Mouse (Mus musculus) monocyte, adult 5-6 weeks (primary cell): ENCODE results near the gene Cul4a. TPM values are rescaled to one million over a fixed set of nuclear protein-coding genes. Genes with fewer than 3 reads are reported as not detected.
"Not testable (repeated sequence)": the region's sequence is repeated elsewhere in the genome, so short reads cannot be mapped to it uniquely, and the experiment has no call there.

Experiments used
- ATAC-seq: fragments of 153-309, 156-312 bp; replicated peaks from 2 replicates; pipeline ENCODE4 v1.8.0; 2017; ENCODE audit warnings: mild to moderate bottlenecking; ENCODE audit not compliant: low TSS enrichment, insufficient number of reproducible peaks, severe bottlenecking, poor library complexity, low FRiP score
- total RNA-seq: library from RNA; stranded (forward); fragments of 200-1000, 200-491, 200-594 nt; gene quantifications from 3 replicates; pipeline ENCODE4 v1.2.3, GENCODE M21; 2017

Cul4a gene
- total RNA-seq, 1 experiment from 2014 or later = 46.1 TPM

GRCm38 (mm10) chr8:13122887-13123421, 17.5 kb downstream of the Cul4a start:
- ATAC-seq = no peak

DNA sequence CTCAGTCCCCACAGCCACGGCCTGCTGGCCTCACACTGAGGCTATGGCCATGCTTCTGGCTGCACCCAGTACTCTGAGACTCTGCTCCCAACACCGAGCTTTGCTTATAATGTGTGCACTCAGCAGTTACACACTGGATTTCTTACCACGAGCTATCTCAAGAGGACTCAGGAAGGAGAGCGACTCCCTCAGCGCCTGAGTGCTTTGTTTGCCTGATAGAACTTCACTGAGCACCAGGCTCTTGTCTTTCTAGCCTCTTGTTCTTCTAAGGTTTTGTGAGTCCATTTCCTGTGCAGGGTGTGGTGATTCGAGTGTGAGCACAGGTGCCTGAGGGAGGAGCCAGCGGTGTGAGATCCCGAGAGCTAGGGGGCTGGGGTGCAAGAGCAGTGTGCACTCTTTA, 19.5 kb downstream of the Cul4a start:
- ATAC-seq = no peak

DNA sequence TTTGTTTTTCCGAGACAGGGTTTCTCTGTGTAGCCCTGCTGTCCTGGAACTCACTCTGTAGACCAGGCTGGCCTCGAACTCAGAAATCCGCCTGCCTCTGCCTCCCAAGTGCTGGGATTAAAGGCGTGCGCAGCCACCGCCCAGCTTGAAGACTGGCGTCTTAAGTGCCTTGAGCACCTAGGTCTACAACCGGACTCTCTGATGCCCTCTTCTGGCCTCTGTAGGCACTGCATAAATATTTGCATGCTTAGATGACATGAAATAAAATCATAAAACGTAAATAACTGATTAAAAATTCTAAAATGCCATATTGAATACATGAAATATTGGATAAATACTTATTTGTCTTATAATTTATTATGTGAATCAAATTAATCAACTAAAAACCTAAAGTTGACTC, 26.8 kb downstream of the Cul4a start:
- ATAC-seq = not testable (repeated sequence)

DNA sequence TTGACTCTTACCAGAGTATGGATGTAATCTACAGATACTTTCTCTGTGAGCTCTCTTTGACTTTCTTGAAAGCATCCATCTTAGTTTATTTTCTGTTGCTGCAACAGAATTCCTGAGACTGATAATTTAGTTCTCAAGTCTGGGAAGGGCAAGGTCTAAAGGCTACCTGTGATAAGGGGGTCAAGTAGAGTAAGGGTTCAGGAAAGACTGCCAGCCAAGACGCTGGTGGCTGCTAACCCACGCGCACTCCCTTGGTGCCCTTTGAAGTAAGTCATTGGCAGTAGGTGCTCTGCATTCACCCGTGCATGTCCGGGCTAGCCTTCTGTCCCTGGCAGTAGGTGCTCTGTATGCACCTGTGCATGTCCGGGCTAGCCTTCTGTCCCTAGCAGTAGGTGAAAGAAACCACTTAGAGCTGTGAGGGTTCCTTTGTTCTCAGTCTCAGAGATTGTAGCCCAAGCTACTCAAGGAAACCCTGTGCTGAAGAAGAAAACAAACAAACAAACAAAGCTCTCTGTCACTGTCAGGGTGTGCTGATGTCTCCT, 34.3 kb downstream of the Cul4a start:
- no peak for ATAC-seq

DNA sequence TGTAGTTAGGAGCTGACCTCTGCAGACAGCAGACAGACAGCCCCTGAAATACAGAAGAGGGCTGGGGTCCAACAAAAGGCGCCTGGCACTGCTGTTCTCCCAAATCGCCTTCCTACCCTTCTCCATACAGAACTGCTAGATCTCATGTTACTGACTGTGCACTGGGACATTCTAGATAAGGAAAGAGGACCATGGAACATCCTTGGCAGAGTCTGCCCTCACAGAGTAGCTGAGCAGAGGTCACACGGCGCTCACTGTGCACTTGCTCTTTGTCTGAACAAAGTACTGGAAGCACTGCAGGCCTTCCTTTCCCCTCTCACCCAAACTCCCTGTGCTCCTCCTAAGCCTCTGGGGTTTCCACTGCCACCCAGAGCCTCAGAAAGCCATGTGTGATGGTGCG, 36.3 kb downstream of the Cul4a start:
- no peak for ATAC-seq

- no peak for ATAC-seq
Observed at GRCm38 (mm10) chr8:13148476-13148875, 43.1 kb downstream of the Cul4a start.

DNA sequence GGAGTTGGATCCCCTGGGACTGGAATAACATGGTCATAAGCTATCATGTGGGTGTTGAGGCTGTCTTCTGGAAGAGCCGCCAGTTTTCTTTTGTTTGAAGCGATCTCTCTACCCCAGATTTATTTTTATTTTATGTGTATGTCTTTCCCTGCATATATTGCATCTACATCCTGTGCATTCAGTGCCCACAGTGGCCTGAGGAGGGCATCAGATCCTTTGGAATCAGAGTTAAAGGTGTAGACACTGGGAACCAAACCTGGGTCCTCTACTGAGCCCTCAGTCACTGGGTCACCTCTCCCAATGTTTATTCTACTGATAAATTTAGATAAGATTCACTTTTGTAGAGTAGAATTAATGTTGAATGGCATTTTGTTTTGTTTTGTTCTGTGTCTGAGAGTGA, 43.9 kb downstream of the Cul4a start:
- no peak for ATAC-seq

DNA sequence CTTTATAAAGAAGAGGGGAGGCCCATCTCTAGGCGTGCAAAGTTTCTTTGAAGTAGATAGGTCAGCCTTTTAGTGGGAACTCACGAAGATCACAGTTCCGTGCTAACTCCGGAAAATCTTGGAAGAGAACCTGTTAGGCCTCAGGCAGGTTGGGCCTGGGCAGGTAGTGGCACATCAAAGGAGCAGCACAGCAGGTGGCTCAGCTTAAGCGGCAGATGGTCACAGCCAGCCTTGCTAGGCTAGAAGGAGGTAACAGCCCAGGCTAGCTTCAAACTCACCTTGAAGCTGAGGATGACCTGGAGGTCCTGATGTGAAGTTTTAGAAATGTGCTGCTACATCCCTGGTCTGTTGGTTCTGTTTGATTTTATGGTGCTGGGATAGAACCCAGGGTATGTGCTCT, 44.4 kb downstream of the Cul4a start:
- no peak for ATAC-seq

GRCm38 (mm10) chr8:13150929-13151328, 45.5 kb downstream of the Cul4a start:
- no peak for ATAC-seq

- no peak for ATAC-seq
Observed at GRCm38 (mm10) chr8:13154099-13154498, 48.7 kb downstream of the Cul4a start.

DNA sequence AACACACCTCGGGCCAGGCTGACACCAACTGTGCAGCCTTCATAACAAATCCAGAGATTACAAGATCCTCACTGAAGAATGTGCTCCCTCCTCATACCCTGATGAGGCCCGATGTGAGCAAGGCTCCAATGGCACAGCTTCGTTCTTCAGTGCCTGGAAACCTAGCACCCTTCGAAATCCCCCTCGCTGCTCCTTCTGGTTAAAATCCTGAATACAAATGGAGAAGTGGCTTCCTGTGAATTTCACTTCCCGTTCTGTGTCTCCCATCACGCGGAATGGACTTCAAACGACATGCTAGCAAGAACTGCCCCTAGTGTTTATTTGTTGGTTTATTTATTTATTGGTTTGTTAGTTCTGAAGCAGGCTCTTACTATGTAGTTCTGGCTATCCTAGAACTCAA, 49.9 kb downstream of the Cul4a start:
- ATAC-seq = peak; percentile 36

DNA sequence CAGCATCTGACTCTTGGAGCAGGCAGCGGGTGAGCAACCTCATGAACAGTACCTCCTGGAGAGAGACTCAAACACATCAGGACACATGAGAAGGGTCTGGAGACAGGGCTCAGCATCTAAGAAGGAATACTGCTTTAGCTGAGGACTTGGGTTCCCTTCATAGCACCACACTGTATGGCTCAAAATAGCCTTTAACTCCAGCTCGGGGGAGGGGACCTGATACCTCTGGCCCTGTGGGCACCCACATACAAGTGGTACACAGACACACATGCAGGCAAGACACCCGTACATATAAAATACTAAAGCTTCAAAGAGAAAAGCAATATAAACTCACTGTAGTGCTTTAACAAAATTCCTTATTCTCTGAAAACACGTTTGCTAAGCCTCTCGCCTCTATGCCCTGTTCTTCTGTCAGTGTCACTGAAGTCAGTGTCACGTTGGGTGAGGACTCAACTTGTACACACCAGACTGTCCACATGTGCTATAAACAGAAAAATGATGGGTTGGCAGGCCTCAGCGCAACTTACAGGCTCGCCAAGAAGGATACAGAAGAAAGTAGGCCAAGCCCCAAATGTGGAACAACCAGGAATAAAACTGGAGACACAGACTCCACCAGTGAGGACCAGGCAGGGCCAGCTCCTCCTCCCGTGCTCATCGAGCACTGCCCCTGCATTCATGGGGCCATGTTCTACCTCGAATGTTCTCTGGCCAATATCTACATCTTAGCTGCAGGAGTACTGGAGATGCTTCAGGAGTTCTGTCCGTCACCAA, 51.1 kb downstream of the Cul4a start:
- ATAC-seq = no peak

- peak; percentile 54 for ATAC-seq
Observed at GRCm38 (mm10) chr8:13158718-13159376, 53.4 kb downstream of the Cul4a start, which contains the start of gene Lamp1. Lamp1 (plus strand) TSS chr8:13159161.

DNA sequence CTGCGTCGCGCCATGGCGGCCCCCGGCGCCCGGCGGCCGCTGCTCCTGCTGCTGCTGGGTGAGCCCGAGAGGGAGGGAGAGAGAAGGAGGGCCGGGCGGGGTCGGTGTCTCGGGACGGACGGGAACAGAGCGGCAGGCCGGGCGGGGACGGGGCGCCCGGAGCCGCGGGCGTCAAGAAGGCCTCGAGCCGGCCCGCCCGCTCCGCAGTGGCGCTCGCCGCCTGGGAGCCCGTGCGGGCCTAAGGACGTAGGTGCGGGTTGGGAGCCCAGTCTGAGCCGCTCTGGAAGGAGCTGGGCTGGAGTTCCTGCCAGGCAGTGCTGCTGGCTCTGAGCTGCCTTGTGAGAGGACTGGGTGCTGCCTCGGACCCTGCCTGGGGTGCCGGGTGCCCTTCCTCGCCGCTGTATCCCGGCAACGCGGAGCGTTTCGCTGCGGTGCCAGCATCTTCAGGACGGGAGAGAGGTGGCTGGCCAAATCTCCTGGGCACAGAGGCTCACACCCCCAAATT, 54.0 kb downstream of the Cul4a start:
- no peak for ATAC-seq

DNA sequence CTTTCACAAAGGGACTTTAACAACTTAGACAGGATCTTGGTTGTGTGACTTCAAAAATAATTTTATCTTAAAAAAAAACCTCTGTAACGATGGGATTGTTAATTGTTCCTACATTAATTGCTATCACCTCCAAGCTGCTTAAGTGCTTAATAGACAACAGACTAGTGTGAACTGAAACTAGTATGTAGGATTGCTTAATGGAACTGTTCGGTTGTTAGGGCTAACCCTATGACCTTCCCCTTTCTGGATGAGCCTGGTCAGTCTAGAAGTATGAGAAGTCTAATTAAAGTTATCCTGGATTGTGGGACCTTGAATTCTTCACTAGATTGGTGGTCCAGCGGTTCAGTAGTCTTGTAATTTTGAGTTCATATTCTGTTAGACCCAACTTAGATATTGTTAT, 55.3 kb downstream of the Cul4a start:
- peak; percentile 61 for ATAC-seq

DNA sequence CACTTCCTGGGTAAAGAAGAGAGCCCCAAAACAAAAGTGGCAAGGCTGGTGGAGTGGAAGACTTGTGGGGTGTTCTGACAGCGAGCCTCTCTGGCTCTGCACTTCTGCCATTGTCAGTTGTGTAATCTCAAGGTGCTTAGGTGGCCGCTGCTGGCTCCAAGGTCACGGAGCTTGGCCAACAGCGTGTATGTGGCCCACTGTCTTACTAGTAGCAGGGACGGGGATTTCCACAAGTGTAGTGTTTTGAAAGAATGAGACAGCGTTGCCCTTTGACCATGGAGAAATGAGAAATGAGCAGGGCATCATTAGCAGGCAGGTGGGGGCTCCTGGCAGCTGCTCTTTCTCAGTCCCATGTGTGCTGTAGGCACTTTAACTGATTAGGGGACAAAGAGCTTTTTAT, 56.7 kb downstream of the Cul4a start:
- peak; percentile 37 for ATAC-seq

DNA sequence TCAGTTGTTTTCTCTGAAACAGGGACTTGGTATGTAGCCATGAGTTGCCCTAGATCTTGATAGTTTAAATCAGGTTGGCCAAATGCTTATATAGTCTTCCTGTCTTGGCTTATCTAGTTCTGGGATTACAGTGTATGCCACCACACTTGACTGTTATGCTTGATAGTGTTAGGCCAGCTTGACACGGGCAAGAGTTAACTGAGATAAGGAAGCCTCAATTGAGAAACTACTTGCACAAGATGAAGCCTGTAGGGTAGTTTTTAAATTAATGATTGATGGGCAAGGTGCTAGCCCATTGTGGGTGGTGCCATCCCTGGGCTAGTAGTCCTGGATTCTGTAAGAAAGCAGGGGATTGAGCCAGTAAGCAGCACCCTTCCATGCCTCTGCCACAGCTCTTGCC, 58.1 kb downstream of the Cul4a start:
- ATAC-seq = no peak

DNA sequence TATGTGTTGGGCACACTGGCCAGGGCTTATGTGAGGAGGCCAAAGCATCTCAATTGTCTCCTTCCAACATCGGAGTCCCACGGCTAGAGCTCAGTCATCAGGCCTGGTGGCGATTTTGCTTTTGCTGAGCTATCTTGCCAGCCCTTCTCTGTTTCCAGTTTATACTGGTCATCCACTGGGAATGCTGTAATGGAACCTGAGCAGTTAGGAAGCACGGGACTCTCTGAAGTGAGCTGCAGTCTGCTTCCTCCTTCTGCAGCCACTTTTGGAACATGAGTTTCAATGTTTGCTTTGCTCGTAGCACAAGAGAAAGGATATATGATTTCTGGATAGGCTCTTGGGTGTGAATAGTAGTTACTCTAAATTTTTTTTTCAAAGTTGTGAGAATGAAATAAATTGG, 58.9 kb downstream of the Cul4a start:
- no peak for ATAC-seq

- ATAC-seq = no peak
Observed at GRCm38 (mm10) chr8:13170510-13170909, 65.1 kb downstream of the Cul4a start.

DNA sequence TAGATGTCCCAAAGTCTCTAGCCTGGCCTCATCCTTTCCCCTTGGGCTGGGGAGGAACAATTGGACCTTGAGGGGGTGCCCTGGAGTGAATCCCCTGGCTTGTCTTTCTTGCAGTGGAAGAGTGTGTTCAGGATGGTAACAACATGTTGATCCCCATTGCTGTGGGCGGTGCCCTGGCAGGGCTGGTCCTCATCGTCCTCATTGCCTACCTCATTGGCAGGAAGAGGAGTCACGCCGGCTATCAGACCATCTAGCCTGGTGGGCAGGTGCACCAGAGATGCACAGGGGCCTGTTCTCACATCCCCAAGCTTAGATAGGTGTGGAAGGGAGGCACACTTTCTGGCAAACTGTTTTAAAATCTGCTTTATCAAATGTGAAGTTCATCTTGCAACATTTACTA, 68.9 kb downstream of the Cul4a start:
- no peak for ATAC-seq
